ENCODE assay signal across 25 mouse cellular contexts in genomic region chr4:107986386-107987168, GRCm38 (mm10). TPM values are rescaled to one million over a fixed set of nuclear protein-coding genes. Genes with fewer than 3 reads are reported as not detected.
"Had no signal": no experiment of that assay in that cellular context is flagged by ENCODE, and none has a peak within 500 bp of the region (broad histone marks: within the 10 kb centered on the region; RNA-seq: fewer than 3 reads in every experiment).

No protein-coding gene starts in this region.

- ATAC-seq: midbrain, embryonic 16.5 days had no signal

- H3K27ac ChIP-seq: layer of hippocampus, adult 2 months; liver, embryonic 13.5 days; midbrain, embryonic 12.5 days; neural tube, embryonic 13.5 days; stomach, embryonic 15.5 days had no signal

- H3K27me3 ChIP-seq: neural tube, embryonic 13.5 days had no signal

- H3K4me3 ChIP-seq: layer of hippocampus, adult 2 months; liver, embryonic 13.5 days; midbrain, embryonic 12.5 days; myocyte; neural tube, embryonic 13.5 days; stomach, embryonic 15.5 days had no signal

- H3K36me3 ChIP-seq: liver, embryonic 13.5 days; midbrain, embryonic 12.5 days; neural tube, embryonic 13.5 days; stomach, embryonic 15.5 days had no signal

- H3K9me3 ChIP-seq: liver, embryonic 13.5 days; midbrain, embryonic 12.5 days; neural tube, embryonic 13.5 days; stomach, embryonic 15.5 days had no signal

- H3K4me1 ChIP-seq: liver, embryonic 13.5 days; stomach, embryonic 15.5 days had no signal

- DNase-seq: kidney, adult 9 months; kidney, postnatal 14 days; layer of hippocampus, adult 9-11 months; liver, embryonic 13.5 days; lung, adult 2 months; lung, postnatal 14 days; lung, postnatal 4 days; right cerebral cortex, adult 18-20 months; right cerebral cortex, postnatal 25 days; spleen, adult 18-20 months; thymus, postnatal 25 days had no signal

- H3K4me2 ChIP-seq: liver, embryonic 13.5 days; midbrain, embryonic 12.5 days; neural tube, embryonic 13.5 days; stomach, embryonic 15.5 days had no signal

- H3K9ac ChIP-seq: liver, embryonic 13.5 days; midbrain, embryonic 12.5 days; neural tube, embryonic 13.5 days; stomach, embryonic 15.5 days had no signal

RNA-seq across cellular contexts. Expression of gene Slc1a7, which starts 18.4 kb away (rescaled TPM):
- total RNA-seq: layer of hippocampus, adult 2 months; layer of hippocampus, postnatal 25 days; megakaryocyte progenitor cell, adult 5-6 weeks; megakaryocyte-erythroid progenitor cell, adult 5-6 weeks; monocyte, adult 5-6 weeks had no signal
- polyA plus RNA-seq: kidney, embryonic 16.5 days; limb, embryonic 11.5 days; liver, embryonic 13.5 days; liver, embryonic 16.5 days; midbrain, embryonic 12.5 days; midbrain, embryonic 16.5 days; neural tube, embryonic 13.5 days; thymus, postnatal 0 days had no signal
